Mouse (Mus musculus) gastrocnemius, postnatal 36 days (tissue): Measurements from ENCODE around the gene Zscan4-ps3. TPM values are rescaled to one million over a fixed set of nuclear protein-coding genes. Genes with fewer than 3 reads are reported as not detected.
"Not testable (repeated sequence)": the region's sequence is repeated elsewhere in the genome, so short reads cannot be mapped to it uniquely, and the experiment has no call there.

Source experiments
- DNase-seq, 2 experiments: peaks; one replicate each; pipeline ENCODE4 v3.0.0; 2022
- intact Hi-C: fragments of 180-260 bp; cut with DNase I; formaldehyde crosslinking; loops from one replicate; pipeline ENCODE4 v1.15.1; 2025
- long read RNA-seq, 2 experiments: library from polyadenylated mRNA; stranded (forward); transcript quantifications; one replicate each; pipeline ENCODE4 v2.0.0; 2021
- total RNA-seq, 2 experiments: library from RNA; stranded (reverse); gene quantifications; 2 replicates each; pipeline ENCODE4 v1.2.3; 2021

The Zscan4-ps3 gene
- not detected for total RNA-seq
- long read RNA-seq, experiment 1, result 0 reads
- long read RNA-seq, experiment 2, result 0 reads

- intact Hi-C loops, result not testable (repeated sequence)
Observed at GRCm38 (mm10) chr7:11609008-11609407, at the start of gene Zscan4-ps3. Gene Zscan4-ps3, plus strand, starts transcription at chr7:11609308.

GRCm38 (mm10) chr7:11617082-11617481, 8.0 kb downstream of the Zscan4-ps3 start:
- DNase-seq, intact Hi-C loops: not testable (repeated sequence)

More at GRCm38 (mm10) chr7:11609008-11609407, at the start of gene Zscan4-ps3:
- DNase-seq, result not testable (repeated sequence)

Other genes starting within 250 kb of the Zscan4-ps3 start
- gene Zscan4f, start 211.4 kb upstream of the Zscan4-ps3 start, total RNA-seq, result not detected
- not detected for gene Zscan4-ps2, start 95.0 kb upstream of the Zscan4-ps3 start, total RNA-seq
- not detected for gene Vmn1r72, start 70.8 kb downstream of the Zscan4-ps3 start, total RNA-seq
- gene Vmn1r73, start 121.0 kb downstream of the Zscan4-ps3 start, total RNA-seq, result not detected
- gene Vmn1r74, start 224.7 kb downstream of the Zscan4-ps3 start, total RNA-seq, result not detected